Mouse (Mus musculus) cerebellum, adult 2 months (tissue): ENCODE data around the gene Npffr2.
A peak's percentile ranks its signal among the peaks of the same experiment; 100 is the strongest.

Source experiments
- CTCF ChIP-seq: fragments of 200-500 bp; IDR thresholded peaks from 2 replicates; pipeline ENCODE4 v1.5.1; 2011; ENCODE audit warnings: low read depth, mild to moderate bottlenecking, control low read depth, low read length, moderate library complexity, borderline replicate concordance; ENCODE audit not compliant: insufficient read depth
- POLR2A ChIP-seq: fragments of 200-500 bp; IDR thresholded peaks from 2 replicates; pipeline ENCODE4 v1.6.1; 2011; ENCODE audit warnings: low read length, control low read depth, borderline replicate concordance; ENCODE audit not compliant: insufficient read depth

- TF ChIP-seq POLR2A (no peak), CTCF (peak; percentile 70; the same call in 1 of the 2 replicates)
Measured at GRCm38 (mm10) chr5:89543476-89543875, 16.2 kb downstream of the Npffr2 start.
